ENCODE assay signal across 14 mouse cellular contexts in the genomic region with DNA sequence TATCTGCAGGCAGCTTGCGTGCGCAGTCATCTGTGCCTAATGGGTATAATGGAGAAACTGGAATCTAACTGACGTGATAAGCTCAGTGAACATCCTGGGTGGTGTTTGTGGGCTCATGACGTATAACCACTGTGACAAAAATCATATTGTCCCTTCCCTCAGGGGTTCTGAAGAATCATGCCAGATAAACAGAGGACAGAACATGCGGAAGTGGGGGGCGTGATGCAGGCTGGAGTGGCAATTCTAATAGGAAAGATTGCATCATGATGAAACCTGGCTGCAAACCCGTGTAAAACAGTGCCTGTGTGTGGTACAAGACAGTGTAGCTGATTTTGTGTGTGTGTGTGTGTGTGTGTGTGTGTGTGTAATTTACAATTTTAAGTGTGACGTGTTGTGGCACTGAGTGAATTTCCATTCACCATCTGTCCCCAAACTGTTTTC.
DNase-seq lines count a peak whose midpoint lies in the region; ATAC-seq and TF ChIP-seq lines count a peak whose summit lies in the region.
"Had no signal": no experiment of that assay in that cellular context is flagged by ENCODE, and none has a peak within 500 bp of the region (broad histone marks: within the 10 kb centered on the region; RNA-seq: fewer than 3 reads in every experiment).

No protein-coding gene starts in this region.

- H3K36me3 ChIP-seq in forebrain, embryonic 15.5 days = no peaks in the 10 kb centered on the region
- H3K36me3 ChIP-seq in forebrain, embryonic 11.5 days (ENCODE audit: control insufficient read depth, insufficient read depth, low read length) = no peaks in the 10 kb centered on the region
- H3K36me3 ChIP-seq in small intestine, adult 2 months (ENCODE audit: control insufficient read depth, insufficient read depth, low read length) = peaks cover 2% of the 10 kb centered on the region; the same call in 1 of the 2 replicates
- H3K36me3 ChIP-seq: G1E; heart, embryonic 13.5 days; limb, embryonic 13.5 days; midbrain, embryonic 10.5 days had no signal

- H3K9me3 ChIP-seq in forebrain, embryonic 15.5 days = no peaks in the 10 kb centered on the region
- no peaks in the 10 kb centered on the region; the same call in 1 of the 2 replicates for H3K9me3 ChIP-seq in forebrain, embryonic 11.5 days (ENCODE audit: control insufficient read depth, low read length)
- H3K9me3 ChIP-seq: G1E; limb, embryonic 13.5 days had no signal

- DNase-seq in forebrain, embryonic 11.5 days (ENCODE audit: low spot score) = no peak
- DNase-seq in retina, postnatal 1 day = peak; percentile 77
- DNase-seq in retina, embryonic 14.5 days (ENCODE audit: low spot score) = no peak
- DNase-seq in layer of hippocampus, adult 2 months (ENCODE audit: low spot score in 2 of 2) = peak; percentile 64 to 65
- no peak for DNase-seq in thymus, postnatal 10 days (ENCODE audit: low spot score in 2 of 2)
- DNase-seq: cerebellum, adult 8-10 months; heart, postnatal 4 days had no signal

- no peaks in the 10 kb centered on the region for H3K27me3 ChIP-seq in forebrain, embryonic 15.5 days
- no peaks in the 10 kb centered on the region for H3K27me3 ChIP-seq in forebrain, embryonic 11.5 days (ENCODE audit: control insufficient read depth, insufficient read depth, low read length)
- no peaks in the 10 kb centered on the region for H3K27me3 ChIP-seq in small intestine, adult 2 months (ENCODE audit: control insufficient read depth, insufficient read depth, low read length)
- H3K27me3 ChIP-seq: heart, embryonic 13.5 days; limb, embryonic 13.5 days had no signal

- no peak overlapping the region for H3K9ac ChIP-seq in forebrain, embryonic 15.5 days (replicated peaks)
- no peak overlapping the region for H3K9ac ChIP-seq in forebrain, embryonic 11.5 days (ENCODE audit: low read length)
- H3K9ac ChIP-seq: heart, embryonic 13.5 days; limb, embryonic 13.5 days had no signal

- TF ChIP-seq POLR2A in small intestine, adult 2 months (IDR thresholded peaks at IDR 0.05; ENCODE audit: low read depth, low read length) = no peak

- no peak overlapping the region for H3K27ac ChIP-seq in forebrain, embryonic 15.5 days (replicated peaks)
- no peak overlapping the region for H3K27ac ChIP-seq in forebrain, embryonic 11.5 days (ENCODE audit: low read depth, low read length)
- H3K27ac ChIP-seq in layer of hippocampus, adult 2 months = 0 out of 2 replicates have a peak overlapping the region, but pooled peaks have one; percentile 18
- peak overlapping the region; percentile 80; the same call in 1 of the 2 replicates for H3K27ac ChIP-seq in small intestine, adult 2 months (ENCODE audit: insufficient read depth, low read depth, low read length)
- H3K27ac ChIP-seq: heart, embryonic 13.5 days; limb, embryonic 13.5 days; midbrain, embryonic 10.5 days had no signal

- no peak overlapping the region for H3K4me3 ChIP-seq in forebrain, embryonic 15.5 days
- H3K4me3 ChIP-seq in forebrain, embryonic 11.5 days (ENCODE audit: low read depth, low read length) = no peak overlapping the region
- H3K4me3 ChIP-seq in layer of hippocampus, adult 2 months = no peak overlapping the region
- no peak overlapping the region for H3K4me3 ChIP-seq in small intestine, adult 2 months (ENCODE audit: low read depth, low read length)
- H3K4me3 ChIP-seq: erythroblast, embryonic 14.5 days; heart, embryonic 13.5 days; limb, embryonic 13.5 days; midbrain, embryonic 10.5 days had no signal

- ATAC-seq in forebrain, embryonic 15.5 days (replicated peaks) = 0 out of 2 replicates have a peak, but pooled peaks have one; percentile 32
- no peak for ATAC-seq in forebrain, embryonic 11.5 days (replicated peaks; ENCODE audit: low FRiP score)

- no peak for TF ChIP-seq CTCF in layer of hippocampus, adult 2 months (conservative IDR thresholded peaks at IDR 0.05)
- no peak for TF ChIP-seq CTCF in small intestine, adult 2 months (IDR thresholded peaks at IDR 0.05; ENCODE audit: extremely low read depth, insufficient read length, insufficient replicate concordance, low read depth, low read length)

- no peaks in the 10 kb centered on the region for H3K4me1 ChIP-seq in forebrain, embryonic 15.5 days
- no peaks in the 10 kb centered on the region for H3K4me1 ChIP-seq in forebrain, embryonic 11.5 days (replicated peaks; ENCODE audit: control insufficient read depth, insufficient read depth, low read length)
- peaks cover 12% of the 10 kb centered on the region; the same call in 1 of the 2 replicates for H3K4me1 ChIP-seq in small intestine, adult 2 months (ENCODE audit: control insufficient read depth, insufficient read depth, insufficient read length, low read length)
- H3K4me1 ChIP-seq: heart, embryonic 13.5 days; limb, embryonic 13.5 days; midbrain, embryonic 10.5 days had no signal

- 78% methylated on average over 8 of the region's 8 CpGs for WGBS in forebrain, embryonic 15.5 days
- WGBS in forebrain, embryonic 11.5 days = 91% methylated on average over 8 of the region's 8 CpGs
- 86% methylated on average over 8 of the region's 8 CpGs for WGBS in small intestine, adult 2 months

- H3K4me2 ChIP-seq in forebrain, embryonic 15.5 days (replicated peaks) = no peak overlapping the region
- H3K4me2 ChIP-seq in forebrain, embryonic 11.5 days (ENCODE audit: low read depth, low read length, severe bottlenecking) = no peak overlapping the region
- H3K4me2 ChIP-seq: heart, embryonic 13.5 days; limb, embryonic 13.5 days had no signal

Comparison
In these comparisons a context has a peak if more than half of its experiments do, and no peak if none do; other contexts are left out.
1. DNase-seq: peak in retina, postnatal 1 day (single experiment) and layer of hippocampus, adult 2 months (2 of 2); none in forebrain, embryonic 11.5 days (single experiment), retina, embryonic 14.5 days (single experiment) and thymus, postnatal 10 days (0 of 2).
2. H3K27ac ChIP-seq: peak in layer of hippocampus, adult 2 months (single experiment) and small intestine, adult 2 months (single experiment); none in forebrain, embryonic 15.5 days (single experiment) and forebrain, embryonic 11.5 days (single experiment).